Mouse (Mus musculus): ENCODE data around the gene Mcf2l.

DNA sequence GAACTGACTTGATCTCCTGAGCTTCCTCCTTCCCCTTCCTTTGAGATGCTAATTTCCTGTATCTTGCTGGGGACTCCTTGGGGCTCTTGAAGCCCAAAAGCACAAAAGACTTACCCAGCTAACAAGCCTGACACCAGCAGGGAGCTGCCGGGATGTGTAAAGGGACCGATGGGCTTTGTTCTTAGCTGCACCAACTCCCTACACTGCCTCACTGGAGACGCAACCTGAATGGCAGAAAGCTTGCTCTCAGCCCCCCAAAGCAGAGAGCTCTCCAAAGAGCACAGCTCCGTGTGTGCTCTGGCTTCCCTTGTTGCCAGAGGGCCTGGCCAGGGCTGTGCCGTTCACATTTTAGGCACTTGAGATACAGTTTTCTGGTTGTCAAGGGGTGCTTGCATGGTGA lies 2.1 kb upstream of the Mcf2l start:
- TF ChIP-seq CTCF (IDR thresholded peaks at IDR 0.05; ENCODE audit: low read depth, low read length) (no peak), POLR2A (IDR thresholded peaks at IDR 0.05; ENCODE audit: borderline replicate concordance, low read depth, low read length) (no peak)
